Comparison of ENCODE assay signal across 7 mouse cellular contexts in the genomic region with DNA sequence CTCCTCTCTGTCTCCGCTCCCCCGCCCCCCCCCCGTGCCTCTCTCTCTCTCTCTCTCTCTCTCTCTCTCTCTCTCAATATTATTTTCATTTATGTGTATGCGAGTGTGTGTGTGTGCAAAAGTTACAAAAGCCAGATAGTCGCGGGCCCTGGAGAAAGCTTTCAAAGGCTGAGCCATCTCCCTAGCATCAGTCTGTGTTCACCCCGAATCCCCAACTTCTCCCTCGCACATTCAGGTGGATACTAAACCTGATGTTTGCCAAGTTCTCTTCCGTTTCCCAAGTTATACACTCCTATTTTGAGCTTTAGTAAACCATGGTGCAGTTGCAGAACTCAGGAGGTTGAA. TPM values are rescaled to one million over a fixed set of nuclear protein-coding genes. Genes with fewer than 3 reads are reported as not detected.
DNase-seq lines count a peak whose midpoint lies in the region; ATAC-seq and TF ChIP-seq lines count a peak whose summit lies in the region.

No protein-coding gene starts in this region.

- H3K36me3 ChIP-seq in lung, postnatal 0 days (ENCODE audit: insufficient read depth, low read length), result no peaks in the 10 kb centered on the region
- H3K36me3 ChIP-seq in forebrain, embryonic 13.5 days (ENCODE audit: poor library complexity, severe bottlenecking), result no peaks in the 10 kb centered on the region
- H3K36me3 ChIP-seq in limb, embryonic 14.5 days (ENCODE audit: control insufficient read depth, insufficient read depth, low read length), result no peaks in the 10 kb centered on the region
- no peaks in the 10 kb centered on the region for H3K36me3 ChIP-seq in stomach, embryonic 15.5 days

- H3K27ac ChIP-seq in lung, postnatal 0 days (ENCODE audit: low read length), result no peak overlapping the region
- no peak overlapping the region for H3K27ac ChIP-seq in forebrain, embryonic 13.5 days
- H3K27ac ChIP-seq in limb, embryonic 14.5 days (replicated peaks; ENCODE audit: low read depth, low read length), result no peak overlapping the region
- H3K27ac ChIP-seq in stomach, embryonic 15.5 days, result no peak overlapping the region

- no peak for TF ChIP-seq CTCF in lung, postnatal 0 days (IDR thresholded peaks at IDR 0.05)

- no peak; the same call in 1 of the 2 replicates for ATAC-seq in lung, postnatal 0 days
- ATAC-seq in forebrain, embryonic 13.5 days, result peak; percentile 56
- no peak for ATAC-seq in limb, embryonic 14.5 days (ENCODE audit: low FRiP score, low read depth)
- ATAC-seq in stomach, embryonic 15.5 days (ENCODE audit: insufficient read depth, low FRiP score, low read depth), result no peak
- no peak for ATAC-seq in monocyte, adult 5-6 weeks (replicated peaks; ENCODE audit: insufficient number of reproducible peaks, low FRiP score, low TSS enrichment, poor library complexity, severe bottlenecking)

- no peaks in the 10 kb centered on the region for H3K9me3 ChIP-seq in lung, postnatal 0 days (ENCODE audit: low read length)
- H3K9me3 ChIP-seq in forebrain, embryonic 13.5 days (replicated peaks), result no peaks in the 10 kb centered on the region
- H3K9me3 ChIP-seq in limb, embryonic 14.5 days (ENCODE audit: control insufficient read depth, low read length), result no peaks in the 10 kb centered on the region
- H3K9me3 ChIP-seq in stomach, embryonic 15.5 days, result no peaks in the 10 kb centered on the region

- peaks cover 6% of the 10 kb centered on the region; the same call in 1 of the 2 replicates for H3K4me1 ChIP-seq in lung, postnatal 0 days (ENCODE audit: insufficient read depth, low read depth, low read length)
- H3K4me1 ChIP-seq in forebrain, embryonic 13.5 days, result peaks cover 12% of the 10 kb centered on the region
- no peaks in the 10 kb centered on the region for H3K4me1 ChIP-seq in limb, embryonic 14.5 days (ENCODE audit: control insufficient read depth, insufficient read depth, low read length)
- H3K4me1 ChIP-seq in stomach, embryonic 15.5 days, result 0 out of 2 replicates have a peak, but pooled peaks cover 4% of the 10 kb centered on the region

- H3K4me3 ChIP-seq in lung, postnatal 0 days (ENCODE audit: low read depth, low read length), result peak overlapping the region; percentile 42
- peak overlapping the region; percentile 43 for H3K4me3 ChIP-seq in forebrain, embryonic 13.5 days
- H3K4me3 ChIP-seq in limb, embryonic 14.5 days (replicated peaks; ENCODE audit: low read length), result peak overlapping the region; percentile 28
- peak overlapping the region; percentile 41 for H3K4me3 ChIP-seq in stomach, embryonic 15.5 days (replicated peaks)

- no peaks in the 10 kb centered on the region for H3K27me3 ChIP-seq in lung, postnatal 0 days (replicated peaks; ENCODE audit: insufficient read depth, low read length)
- no peaks in the 10 kb centered on the region for H3K27me3 ChIP-seq in forebrain, embryonic 13.5 days
- H3K27me3 ChIP-seq in limb, embryonic 14.5 days (ENCODE audit: control insufficient read depth, insufficient read depth, low read length), result no peaks in the 10 kb centered on the region
- no peaks in the 10 kb centered on the region for H3K27me3 ChIP-seq in stomach, embryonic 15.5 days (replicated peaks)

- H3K4me2 ChIP-seq in lung, postnatal 0 days (replicated peaks; ENCODE audit: low read depth, low read length), result peak overlapping the region; percentile 62
- H3K4me2 ChIP-seq in forebrain, embryonic 13.5 days, result peak overlapping the region; percentile 68
- peak overlapping the region; percentile 51 for H3K4me2 ChIP-seq in limb, embryonic 14.5 days (replicated peaks; ENCODE audit: low read depth, low read length, severe bottlenecking)
- peak overlapping the region; percentile 69 for H3K4me2 ChIP-seq in stomach, embryonic 15.5 days

- WGBS in lung, postnatal 0 days, result 16% methylated on average over 6 of the region's 9 CpGs
- WGBS in forebrain, embryonic 13.5 days, result 15% methylated on average over 7 of the region's 9 CpGs
- WGBS in limb, embryonic 14.5 days, result 24% methylated on average over 8 of the region's 9 CpGs
- WGBS in stomach, embryonic 15.5 days, result 17% methylated on average over 6 of the region's 9 CpGs

- TF ChIP-seq EP300 in lung, postnatal 0 days (IDR thresholded peaks at IDR 0.05), result no peak

- DNase-seq in lung, postnatal 0 days (ENCODE audit: low spot score), result no peak
- no peak for DNase-seq in lung, postnatal 10 days
- no peak for DNase-seq in limb, embryonic 14.5 days (ENCODE audit: low spot score)
- DNase-seq in right cerebral cortex, postnatal 14 days, result no peak

- H3K9ac ChIP-seq in lung, postnatal 0 days (replicated peaks; ENCODE audit: low read depth), result 0 out of 2 replicates have a peak overlapping the region, but pooled peaks have one; percentile 19
- peak overlapping the region; percentile 62; the same call in 1 of the 2 replicates for H3K9ac ChIP-seq in forebrain, embryonic 13.5 days
- H3K9ac ChIP-seq in limb, embryonic 14.5 days (ENCODE audit: low read depth, low read length, severe bottlenecking), result peak overlapping the region; percentile 57
- no peak overlapping the region for H3K9ac ChIP-seq in stomach, embryonic 15.5 days

- no peak for TF ChIP-seq POLR2A in limb, embryonic 14.5 days (IDR thresholded peaks at IDR 0.05; ENCODE audit: borderline replicate concordance, extremely low read depth, insufficient read depth, insufficient read length)

RNA-seq across cellular contexts. Expression of a gene that starts 0.3 kb away (rescaled TPM):
- polyA plus RNA-seq in lung, postnatal 0 days (2015; fragmentation: Nextera tagmentation; extraction: Ambion mirVana), result 1.6 and 1.7 TPM in 2 replicates
- polyA plus RNA-seq in forebrain, embryonic 13.5 days (2015; fragmentation: Nextera tagmentation; extraction: Ambion mirVana), result 0.46 and 1.1 TPM in 2 replicates
- polyA plus RNA-seq in limb, embryonic 14.5 days (2012; rRNA removed), result 0.77 and 0.79 TPM in 2 replicates
- 0.29 and 0.68 TPM in 2 replicates for polyA plus RNA-seq in limb, embryonic 14.5 days (2014; fragmentation: Nextera tagmentation; extraction: Ambion mirVana)
- 0.73 and 0.85 TPM in 2 replicates for polyA plus RNA-seq in stomach, embryonic 15.5 days (2015; fragmentation: Nextera tagmentation; extraction: Ambion mirVana)
- not detected in 3 replicates for total RNA-seq in monocyte, adult 5-6 weeks (2017)

RNA-seq across cellular contexts. Expression of a gene that starts 15.6 kb away (rescaled TPM):
- 87.6 and 98.2 TPM in 2 replicates for polyA plus RNA-seq in lung, postnatal 0 days (2015; fragmentation: Nextera tagmentation; extraction: Ambion mirVana)
- 84.1 and 87.4 TPM in 2 replicates for polyA plus RNA-seq in forebrain, embryonic 13.5 days (2015; fragmentation: Nextera tagmentation; extraction: Ambion mirVana)
- 35.5 and 44.7 TPM in 2 replicates for polyA plus RNA-seq in limb, embryonic 14.5 days (2012; rRNA removed)
- 85.0 and 93.7 TPM in 2 replicates for polyA plus RNA-seq in limb, embryonic 14.5 days (2014; fragmentation: Nextera tagmentation; extraction: Ambion mirVana)
- 81.3 and 86.5 TPM in 2 replicates for polyA plus RNA-seq in stomach, embryonic 15.5 days (2015; fragmentation: Nextera tagmentation; extraction: Ambion mirVana)
- 120 to 166 TPM (median 155 TPM) in 3 replicates for total RNA-seq in monocyte, adult 5-6 weeks (2017)
